Mouse (Mus musculus) liver, embryonic 14 days (tissue): ENCODE measurements around the gene Timm23. TPM values are rescaled to one million over a fixed set of nuclear protein-coding genes. Genes with fewer than 3 reads are reported as not detected.

Experiments
- polyA plus RNA-seq: library from polyadenylated mRNA; depleted of rRNA; stranded (reverse); fragments of >200 nt; gene quantifications from 2 replicates; pipeline ENCODE4 v1.2.3, GENCODE M21; 2012; rRNA removed

Timm23 gene
- polyA plus RNA-seq, result 90.5 and 100 TPM in 2 replicates

DNA sequence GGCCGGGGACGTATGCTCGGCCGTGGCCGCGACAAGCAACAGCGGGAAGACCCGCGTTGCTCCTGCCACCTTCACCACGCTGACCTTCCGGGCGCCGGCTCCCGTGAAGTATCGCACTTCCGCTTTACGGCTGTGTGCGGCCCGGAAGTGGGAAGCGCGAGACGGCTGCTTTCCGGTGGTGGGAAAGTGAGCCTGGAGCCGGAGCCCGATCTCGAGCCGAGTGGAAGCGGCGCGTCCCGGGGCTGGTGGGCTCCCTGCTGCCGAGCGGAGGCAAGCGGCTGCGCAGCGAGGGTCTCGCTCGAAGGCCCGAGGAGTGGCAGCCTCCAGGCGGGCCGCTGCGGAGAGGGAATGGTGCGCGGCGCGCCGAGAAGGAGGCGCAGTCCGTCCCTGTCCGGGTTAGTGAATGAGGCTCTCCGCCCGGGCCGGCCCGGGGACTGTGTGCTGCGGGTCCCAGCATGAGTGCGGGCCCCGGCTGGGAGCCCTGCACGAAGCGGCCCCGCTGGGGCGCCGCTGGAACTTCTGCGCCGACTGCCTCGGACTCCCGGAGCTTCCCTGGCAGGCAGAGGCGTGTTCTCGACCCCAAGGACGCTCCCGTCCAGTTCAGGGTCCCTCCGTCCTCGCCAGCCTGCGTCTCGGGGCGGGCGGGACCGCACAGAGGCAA, at the start of gene Timm23, which contains the start of gene Parg:
Gene Timm23, minus strand, starts transcription at position 108 of the 661 bp plus-strand sequence.
Gene Parg, plus strand, starts transcription at position 159 of the 661 bp plus-strand sequence.

GRCm38 (mm10) chr14:32159690-32160246, 41.9 kb downstream of the Timm23 start, which contains the start of gene Ncoa4:
Gene Ncoa4, plus strand, starts transcription at chr14:32159865.

DNA sequence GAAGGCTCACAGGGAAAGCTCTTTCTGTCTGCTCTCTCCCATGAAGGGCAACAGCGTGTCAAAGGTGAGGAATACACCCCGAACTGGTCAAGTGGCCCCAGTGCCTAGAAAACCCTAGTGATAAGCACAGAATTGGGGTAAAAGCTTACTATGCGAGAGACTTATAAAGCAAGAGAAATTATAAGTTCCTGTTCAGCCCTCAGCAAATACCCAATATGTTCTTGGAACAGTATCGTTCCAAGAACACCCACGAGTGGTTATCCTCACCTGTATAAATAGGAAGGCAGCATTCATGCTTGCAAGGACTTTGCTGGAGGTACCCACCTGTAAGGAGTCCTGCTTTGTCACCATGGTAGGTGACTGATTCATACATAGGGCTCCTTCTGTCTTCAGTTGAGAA, 60.0 kb downstream of the Timm23 start, which contains the start of gene Msmb:
Gene Msmb, plus strand, starts transcription at position 301 of the 400 bp plus-strand sequence.

Other genes starting within 250 kb of the Timm23 start
- gene Galnt15, start 172.9 kb downstream of the Timm23 start, polyA plus RNA-seq, result under 0.01 TPM in 1 of 2 replicates, not detected in the other
- 14.8 and 15.7 TPM in 2 replicates for gene Oxnad1, start 116.5 kb downstream of the Timm23 start, polyA plus RNA-seq
- 35.2 and 37.4 TPM in 2 replicates for gene Dph3, start 116.2 kb downstream of the Timm23 start, polyA plus RNA-seq
- gene Msmb, start 59.9 kb downstream of the Timm23 start, polyA plus RNA-seq, result 0.15 and 0.27 TPM in 2 replicates
- gene Ncoa4, start 42.0 kb downstream of the Timm23 start, polyA plus RNA-seq, result 104 and 141 TPM in 2 replicates
- gene Parg, start 51 bp upstream of the Timm23 start, polyA plus RNA-seq, result 6.6 and 7.1 TPM in 2 replicates
- 0.40 and 0.45 TPM in 2 replicates for gene Ogdhl, start 120.1 kb upstream of the Timm23 start, polyA plus RNA-seq
- not detected in 2 replicates for gene 1700024G13Rik, start 186.5 kb upstream of the Timm23 start, polyA plus RNA-seq